Mouse (Mus musculus): ENCODE data around the gene Lrrc10b. TPM values are rescaled to one million over a fixed set of nuclear protein-coding genes. Genes with fewer than 3 reads are reported as not detected.

Lrrc10b gene
- polyA plus RNA-seq (2014; fragmentation: Illumina TruSeq; extraction: RNeasy Lipid Tissue Mini Kit (QIAGEN cat#74804); ENCODE audit: low read depth, low replicate concordance), result 0.34 TPM

DNA sequence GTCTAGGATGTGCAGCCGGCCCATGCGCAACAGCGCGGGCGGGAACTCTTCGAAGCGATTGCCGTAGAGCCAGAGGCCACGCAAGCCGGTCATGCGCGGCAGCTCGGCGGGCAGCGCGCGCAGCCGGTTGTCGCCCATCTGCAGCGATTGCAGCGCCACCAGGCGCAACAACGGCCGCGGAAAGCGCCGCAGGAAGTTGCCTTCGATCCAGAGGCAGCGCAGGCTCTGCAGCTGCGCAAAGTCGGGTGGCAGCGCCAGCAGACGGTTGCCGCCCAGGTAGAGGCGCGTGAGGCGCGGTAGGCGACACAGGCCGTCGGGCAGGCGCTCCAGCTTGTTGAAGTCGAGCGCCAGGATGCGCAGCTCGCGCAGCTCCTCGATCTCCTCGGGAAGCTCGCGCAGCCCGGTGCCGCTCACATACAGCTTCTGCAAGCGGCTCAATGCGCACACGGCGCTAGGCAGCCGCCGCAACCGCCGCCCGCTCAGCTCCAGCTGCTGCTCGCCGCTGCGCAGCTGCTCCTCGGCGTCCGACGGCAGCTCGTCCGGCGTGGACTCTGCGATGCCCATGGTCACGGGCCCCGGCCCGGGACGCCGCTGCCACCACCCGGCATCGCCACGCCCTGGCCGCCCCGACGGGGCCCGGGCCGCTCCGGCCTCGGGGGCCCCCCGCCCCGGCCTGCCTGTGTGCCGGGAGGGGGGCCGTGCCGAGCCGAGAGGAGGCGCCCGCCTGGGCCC lies at the start of gene Lrrc10b:
TSS of gene Lrrc10b (minus strand) at position 722 of the 732 bp plus-strand sequence.

DNA sequence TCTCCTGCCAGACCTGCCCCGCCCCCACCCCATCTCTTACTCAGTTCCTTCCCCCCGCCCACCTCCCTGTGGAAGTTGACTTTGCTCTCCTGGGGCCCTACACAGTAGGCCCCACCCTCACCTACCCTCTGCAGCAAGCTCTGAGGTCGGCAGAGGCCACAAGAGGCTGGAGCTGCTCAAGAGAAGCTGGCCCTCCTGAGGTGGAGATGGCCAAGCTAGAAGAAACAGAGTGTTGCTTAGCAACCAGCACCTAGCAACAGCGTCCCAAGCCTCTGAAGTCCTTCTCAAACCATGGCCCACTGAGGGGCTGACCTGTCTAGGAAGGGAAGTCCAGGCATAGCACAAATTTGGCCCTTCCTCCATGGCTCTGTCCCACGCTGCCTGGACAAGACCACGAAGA lies 25.4 kb upstream of the Lrrc10b start, which contains the start of gene Ppp1r32:
TSS of gene Ppp1r32 (minus strand) at position 226 of the 400 bp plus-strand sequence.

Other genes starting within 250 kb of the Lrrc10b start
- 4.1 TPM for gene Myrf, start 216.7 kb downstream of the Lrrc10b start, polyA plus RNA-seq (2014; fragmentation: Illumina TruSeq; extraction: RNeasy Lipid Tissue Mini Kit (QIAGEN cat#74804); ENCODE audit: low read depth, low replicate concordance)
- gene Dagla, start 152.6 kb downstream of the Lrrc10b start, polyA plus RNA-seq (2014; fragmentation: Illumina TruSeq; extraction: RNeasy Lipid Tissue Mini Kit (QIAGEN cat#74804); ENCODE audit: low read depth, low replicate concordance), result 2.4 TPM
- gene Syt7, start 68.4 kb downstream of the Lrrc10b start, polyA plus RNA-seq (2014; fragmentation: Illumina TruSeq; extraction: RNeasy Lipid Tissue Mini Kit (QIAGEN cat#74804); ENCODE audit: low read depth, low replicate concordance), result 22.8 TPM
- gene Ppp1r32, start 25.5 kb upstream of the Lrrc10b start, polyA plus RNA-seq (2014; fragmentation: Illumina TruSeq; extraction: RNeasy Lipid Tissue Mini Kit (QIAGEN cat#74804); ENCODE audit: low read depth, low replicate concordance), result not detected
- gene Cpsf7, start 67.8 kb upstream of the Lrrc10b start, polyA plus RNA-seq (2014; fragmentation: Illumina TruSeq; extraction: RNeasy Lipid Tissue Mini Kit (QIAGEN cat#74804); ENCODE audit: low read depth, low replicate concordance), result 37.0 TPM
- gene Sdhaf2, start 68.7 kb upstream of the Lrrc10b start, polyA plus RNA-seq (2014; fragmentation: Illumina TruSeq; extraction: RNeasy Lipid Tissue Mini Kit (QIAGEN cat#74804); ENCODE audit: low read depth, low replicate concordance), result 69.1 TPM
- 7.0 TPM for gene Tmem216, start 98.8 kb upstream of the Lrrc10b start, polyA plus RNA-seq (2014; fragmentation: Illumina TruSeq; extraction: RNeasy Lipid Tissue Mini Kit (QIAGEN cat#74804); ENCODE audit: low read depth, low replicate concordance)
- 14.1 TPM for gene Cyb561a3, start 119.7 kb upstream of the Lrrc10b start, polyA plus RNA-seq (2014; fragmentation: Illumina TruSeq; extraction: RNeasy Lipid Tissue Mini Kit (QIAGEN cat#74804); ENCODE audit: low read depth, low replicate concordance)
- gene Tmem138, start 119.9 kb upstream of the Lrrc10b start, polyA plus RNA-seq (2014; fragmentation: Illumina TruSeq; extraction: RNeasy Lipid Tissue Mini Kit (QIAGEN cat#74804); ENCODE audit: low read depth, low replicate concordance), result 4.0 TPM
- gene Ddb1, start 147.9 kb upstream of the Lrrc10b start, polyA plus RNA-seq (2014; fragmentation: Illumina TruSeq; extraction: RNeasy Lipid Tissue Mini Kit (QIAGEN cat#74804); ENCODE audit: low read depth, low replicate concordance), result 142 TPM
- 6.9 TPM for gene Tkfc, start 148.2 kb upstream of the Lrrc10b start, polyA plus RNA-seq (2014; fragmentation: Illumina TruSeq; extraction: RNeasy Lipid Tissue Mini Kit (QIAGEN cat#74804); ENCODE audit: low read depth, low replicate concordance)
- gene Vwce, start 176.7 kb upstream of the Lrrc10b start, polyA plus RNA-seq (2014; fragmentation: Illumina TruSeq; extraction: RNeasy Lipid Tissue Mini Kit (QIAGEN cat#74804); ENCODE audit: low read depth, low replicate concordance), result not detected
- not detected for gene Pga5, start 220.6 kb upstream of the Lrrc10b start, polyA plus RNA-seq (2014; fragmentation: Illumina TruSeq; extraction: RNeasy Lipid Tissue Mini Kit (QIAGEN cat#74804); ENCODE audit: low read depth, low replicate concordance)
- gene Vps37c, start 231.3 kb upstream of the Lrrc10b start, polyA plus RNA-seq (2014; fragmentation: Illumina TruSeq; extraction: RNeasy Lipid Tissue Mini Kit (QIAGEN cat#74804); ENCODE audit: low read depth, low replicate concordance), result 25.9 TPM